Mouse (Mus musculus) megakaryocyte-erythroid progenitor cell, adult 5 weeks (primary cell): ENCODE data around the gene Pnkd. TPM values are rescaled to one million over a fixed set of nuclear protein-coding genes. Genes with fewer than 3 reads are reported as not detected.

ENCODE experiments used
- polyA plus RNA-seq: library from polyadenylated mRNA; stranded (reverse); fragments of >175 nt; gene quantifications from 2 replicates; pipeline ENCODE4 v1.2.3, GENCODE M21; 2012

The Pnkd gene
- 94.1 and 97.9 TPM in 2 replicates for polyA plus RNA-seq

DNA sequence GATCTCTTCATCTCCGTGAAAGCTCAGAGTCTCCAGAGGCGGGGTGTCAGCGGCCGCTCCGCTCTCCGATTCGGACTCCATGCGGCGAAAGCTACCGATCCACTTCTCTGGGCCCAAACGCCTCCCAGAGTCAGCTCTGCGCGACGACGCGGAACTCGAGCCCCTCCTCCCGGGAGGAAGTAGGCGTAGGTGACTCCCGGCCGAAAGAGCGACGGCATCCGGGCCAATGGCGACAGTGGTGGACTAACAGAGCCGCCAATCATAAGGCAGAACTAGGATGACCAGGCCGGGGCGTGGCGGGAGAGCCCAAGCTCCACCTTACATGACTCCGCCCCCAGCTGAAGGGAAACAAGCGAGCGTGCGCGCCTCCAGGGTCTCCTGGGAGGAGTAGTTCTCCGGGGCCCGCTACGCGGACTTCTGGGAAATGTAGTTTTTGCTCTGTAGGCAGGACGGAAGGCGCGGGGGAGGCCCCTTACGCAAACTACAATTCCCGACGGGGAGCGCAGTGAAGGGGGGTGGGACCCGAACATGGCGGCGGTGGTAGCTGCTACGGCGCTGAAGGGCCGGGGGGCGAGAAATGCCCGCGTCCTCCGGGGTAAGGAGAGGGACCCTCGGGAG lies at the start of gene Pnkd, which contains the start of gene Aamp:
Pnkd (plus strand) TSS at position 388 of the 618 bp plus-strand sequence.
Aamp (minus strand) TSS at position 196 of the 618 bp plus-strand sequence.

DNA sequence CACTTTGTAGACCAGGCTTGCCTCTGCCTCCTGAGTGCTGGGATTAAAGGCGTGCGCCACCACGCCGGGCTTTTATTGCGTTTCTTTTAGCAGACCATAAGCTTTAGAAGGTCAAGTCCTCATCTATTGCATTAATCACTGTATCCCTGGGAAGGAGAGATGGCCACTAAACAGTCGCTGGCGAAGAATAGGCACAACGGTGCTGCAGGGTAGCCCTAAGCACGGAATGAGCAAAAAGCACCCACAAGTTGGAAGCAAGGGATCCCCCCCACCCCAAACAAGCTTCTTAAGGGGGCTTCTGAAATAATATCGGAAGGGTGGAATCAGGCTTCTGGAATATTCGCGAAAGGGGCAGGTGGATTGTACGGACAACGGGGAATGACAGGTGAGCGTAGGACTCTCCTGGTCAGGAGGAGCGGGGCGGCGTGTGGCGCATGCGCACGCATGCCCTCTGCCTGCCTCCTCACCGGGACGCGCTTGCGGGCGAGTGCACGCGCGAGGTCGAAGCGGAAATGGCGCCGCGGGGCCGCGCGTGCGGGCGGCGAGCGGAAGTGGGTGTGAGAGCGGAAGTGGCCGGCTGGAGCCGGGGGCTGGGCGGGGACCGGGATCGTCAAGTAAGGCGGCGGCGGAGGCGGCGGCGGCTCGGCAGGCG lies 48.7 kb upstream of the Pnkd start, which contains the start of gene Arpc2:
Arpc2 (plus strand) TSS at position 147 of the 652 bp plus-strand sequence.

DNA sequence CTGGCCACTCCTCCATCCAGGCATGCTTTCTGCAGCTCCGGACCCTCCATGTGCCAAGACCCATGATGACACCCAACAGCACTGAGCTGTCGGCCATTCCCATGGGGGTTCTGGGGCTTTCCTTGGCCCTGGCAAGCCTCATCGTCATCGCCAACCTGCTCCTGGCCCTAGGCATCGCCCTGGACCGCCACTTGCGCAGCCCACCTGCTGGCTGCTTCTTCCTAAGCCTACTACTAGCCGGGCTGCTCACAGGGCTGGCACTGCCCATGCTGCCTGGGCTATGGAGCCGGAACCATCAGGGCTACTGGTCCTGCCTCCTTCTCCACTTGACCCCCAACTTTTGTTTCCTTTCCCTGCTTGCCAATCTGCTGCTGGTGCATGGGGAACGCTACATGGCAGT lies 6.2 kb upstream of the Pnkd start, which contains the start of gene Gpbar1:
Gpbar1 (plus strand) TSS at position 13 of the 400 bp plus-strand sequence.

DNA sequence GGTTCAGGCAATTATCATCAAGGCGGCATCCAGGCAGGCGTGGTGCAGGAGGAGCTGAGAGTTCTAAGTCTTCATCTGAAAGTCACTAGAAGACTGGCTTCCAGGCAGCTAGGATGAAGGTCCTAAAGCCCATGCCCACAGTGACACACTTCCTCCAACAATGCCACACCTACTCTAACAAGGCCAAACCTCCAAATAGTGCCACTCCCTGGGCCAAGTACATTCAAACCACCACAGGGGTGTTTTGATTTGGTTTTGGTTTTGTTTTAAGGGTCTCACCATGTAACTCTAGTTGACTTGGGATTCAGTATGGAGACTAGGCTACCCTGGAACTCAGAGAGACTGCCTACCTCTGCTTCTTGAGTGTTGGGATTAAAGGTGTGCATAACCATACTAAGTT lies 20.8 kb downstream of the Pnkd start, which contains the start of gene Tmbim1:
Tmbim1 (minus strand) TSS at position 101 of the 400 bp plus-strand sequence.

DNA sequence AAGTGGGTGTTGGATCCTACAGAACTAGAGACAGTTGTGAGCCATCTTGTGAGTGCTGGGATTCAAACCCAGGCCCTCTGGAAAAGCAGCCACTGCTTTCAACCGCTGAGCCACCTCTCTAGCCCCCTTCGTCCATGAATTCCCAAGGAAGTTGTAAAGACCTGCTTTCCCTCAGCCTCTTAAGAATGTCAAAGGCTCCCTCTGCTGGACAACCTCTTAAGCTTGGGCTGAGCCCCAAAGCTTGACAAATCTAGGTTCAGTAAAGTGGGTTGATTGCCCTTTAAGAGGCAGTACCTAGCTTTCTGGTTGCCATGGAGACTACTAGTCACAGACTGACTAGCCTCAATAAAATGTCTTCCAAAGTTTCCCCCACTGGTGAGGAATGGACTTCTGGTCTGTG lies 77.1 kb downstream of the Pnkd start, which contains the start of gene Catip:
Catip (plus strand) TSS at position 297 of the 400 bp plus-strand sequence.

DNA sequence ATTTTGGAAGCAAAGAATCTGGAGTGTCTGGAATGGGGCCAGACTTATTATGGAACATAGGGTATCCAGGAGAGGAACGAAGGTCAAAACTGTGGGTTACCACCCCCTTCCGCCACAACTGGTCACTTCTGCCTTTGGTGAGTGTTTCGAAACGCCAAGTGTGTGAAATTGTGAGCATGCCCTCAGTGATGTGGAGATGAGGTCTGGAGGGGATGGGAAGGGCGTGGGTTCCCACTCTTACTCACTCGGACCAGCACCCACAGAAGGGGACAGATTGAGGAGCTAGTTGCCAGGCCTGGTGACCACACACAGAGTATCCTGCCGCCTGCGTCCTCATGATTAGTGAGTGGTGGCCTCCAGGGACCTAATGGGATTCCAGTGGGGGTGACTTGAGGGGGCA lies 90.2 kb downstream of the Pnkd start, which contains the start of gene Slc11a1:
Slc11a1 (plus strand) TSS at position 216 of the 400 bp plus-strand sequence.

DNA sequence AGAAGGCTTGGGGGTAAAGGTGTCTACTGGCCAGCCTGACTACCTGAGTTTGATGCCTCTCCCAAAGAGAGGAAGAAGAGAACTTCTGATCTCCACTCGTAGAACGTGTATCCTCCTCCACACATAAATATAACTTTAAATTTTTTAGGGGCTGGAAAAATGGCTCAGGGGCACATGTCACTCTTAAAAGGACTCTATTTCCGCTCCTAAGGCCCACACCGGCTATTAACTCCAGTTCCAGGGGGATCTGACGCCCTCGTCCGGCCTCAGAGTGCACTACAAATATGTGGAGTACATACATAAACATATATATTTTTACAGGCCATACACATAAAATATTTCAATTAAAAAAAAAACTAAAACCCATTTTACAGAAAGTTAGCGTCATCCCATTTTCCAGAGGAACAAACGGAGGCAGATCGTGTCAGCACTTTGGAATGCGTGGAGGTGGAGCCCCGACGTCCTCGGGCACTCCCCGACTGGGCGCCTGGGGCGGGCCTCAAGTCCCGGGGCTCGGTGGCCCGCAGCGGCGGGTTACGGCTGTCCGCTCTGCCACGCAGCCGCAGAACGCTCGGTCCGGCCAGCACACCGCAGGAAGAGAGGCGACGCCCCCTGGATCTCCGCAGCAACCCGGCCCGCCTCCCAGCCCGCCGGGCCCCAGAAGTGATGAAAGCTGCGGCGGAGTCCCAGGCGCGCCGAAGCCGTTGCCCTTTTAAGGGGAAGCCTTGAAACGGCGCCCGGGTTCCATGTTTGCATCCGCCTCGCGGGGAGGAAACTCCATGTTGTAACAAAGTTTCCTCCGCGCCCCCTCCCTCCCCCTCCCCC lies 106.4 kb downstream of the Pnkd start, which contains the start of gene Ctdsp1:
Ctdsp1 (plus strand) TSS at position 586 of the 825 bp plus-strand sequence.

Other genes with a start within 250 kb of the Pnkd start
- gene Tns1, start 160.5 kb upstream of the Pnkd start, polyA plus RNA-seq = 54.2 and 67.6 TPM in 2 replicates
- 0.47 and 1.1 TPM in 2 replicates for gene Rufy4, start 159.4 kb upstream of the Pnkd start, polyA plus RNA-seq
- gene Cxcr2, start 130.9 kb upstream of the Pnkd start, polyA plus RNA-seq = 0.50 and 1.6 TPM in 2 replicates
- gene Cxcr1, start 90.3 kb upstream of the Pnkd start, polyA plus RNA-seq = not detected in 2 replicates
- gene Arpc2, start 48.8 kb upstream of the Pnkd start, polyA plus RNA-seq = 679 and 751 TPM in 2 replicates
- 0.73 and 0.81 TPM in 2 replicates for gene Gpbar1, start 6.4 kb upstream of the Pnkd start, polyA plus RNA-seq
- gene Aamp, start 192 bp upstream of the Pnkd start, polyA plus RNA-seq = 300 and 370 TPM in 2 replicates
- gene Tmbim1, start 20.7 kb downstream of the Pnkd start, polyA plus RNA-seq = 198 and 265 TPM in 2 replicates
- gene Catip, start 77.2 kb downstream of the Pnkd start, polyA plus RNA-seq = 0.04 TPM in 1 of 2 replicates, not detected in the other
- 1.4 and 6.6 TPM in 2 replicates for gene Slc11a1, start 90.3 kb downstream of the Pnkd start, polyA plus RNA-seq
- 242 and 273 TPM in 2 replicates for gene Ctdsp1, start 106.6 kb downstream of the Pnkd start, polyA plus RNA-seq
- 0.05 TPM in 1 of 2 replicates, not detected in the other for gene Vil1, start 124.4 kb downstream of the Pnkd start, polyA plus RNA-seq
- gene Cnot9, start 221.1 kb downstream of the Pnkd start, polyA plus RNA-seq = 14.6 and 14.8 TPM in 2 replicates